Mouse (Mus musculus): ENCODE results near the gene Gm6614.
"Not testable (repeated sequence)": the region's sequence is repeated elsewhere in the genome, so short reads cannot be mapped to it uniquely, and the experiment has no call there.

Gm6614 gene

GRCm38 (mm10) chr6:142011364-142011955, at the start of gene Gm6614:
Gm6614 (minus strand) TSS chr6:142011414.
- no peak for DNase-seq (ENCODE audit: low read depth, low spot score)

GRCm38 (mm10) chr6:142058281-142058680, 47.1 kb upstream of the Gm6614 start:
- not testable (repeated sequence) for DNase-seq (ENCODE audit: low read depth, low spot score)

- no peak for DNase-seq (ENCODE audit: low read depth, low spot score)
Measured at GRCm38 (mm10) chr6:142047689-142048088, 36.5 kb upstream of the Gm6614 start.

- DNase-seq (ENCODE audit: low read depth, low spot score): no peak
Measured at GRCm38 (mm10) chr6:142045746-142046145, 34.5 kb upstream of the Gm6614 start.

GRCm38 (mm10) chr6:142041896-142042295, 30.7 kb upstream of the Gm6614 start:
- no peak for DNase-seq (ENCODE audit: low read depth, low spot score)

GRCm38 (mm10) chr6:142040306-142041175, 29.3 kb upstream of the Gm6614 start:
- peak; percentile 33 for DNase-seq (ENCODE audit: low read depth, low spot score)

GRCm38 (mm10) chr6:142035771-142036170, 24.6 kb upstream of the Gm6614 start:
- DNase-seq (ENCODE audit: low read depth, low spot score): no peak

GRCm38 (mm10) chr6:142021671-142022070, 10.5 kb upstream of the Gm6614 start:
- DNase-seq (ENCODE audit: low read depth, low spot score): no peak

GRCm38 (mm10) chr6:141986772-141987171, 24.4 kb downstream of the Gm6614 start:
- DNase-seq (ENCODE audit: low read depth, low spot score): no peak

GRCm38 (mm10) chr6:141984644-141985043, 26.6 kb downstream of the Gm6614 start:
- DNase-seq (ENCODE audit: low read depth, low spot score): no peak

GRCm38 (mm10) chr6:141962420-141962819, 48.8 kb downstream of the Gm6614 start:
- no peak for DNase-seq (ENCODE audit: low read depth, low spot score)

GRCm38 (mm10) chr6:141961861-141962260, 49.4 kb downstream of the Gm6614 start:
- no peak for DNase-seq (ENCODE audit: low read depth, low spot score)

GRCm38 (mm10) chr6:141960482-141960881, 50.7 kb downstream of the Gm6614 start:
- DNase-seq (ENCODE audit: low read depth, low spot score): no peak

GRCm38 (mm10) chr6:141946862-141947261, 64.4 kb downstream of the Gm6614 start, which contains the start of gene Slco1a1:
Slco1a1 (minus strand) TSS chr6:141946962.
- no peak for DNase-seq (ENCODE audit: low read depth, low spot score)

GRCm38 (mm10) chr6:141940451-141940850, 70.8 kb downstream of the Gm6614 start:
- no peak for DNase-seq (ENCODE audit: low read depth, low spot score)
